Mouse (Mus musculus) erythroblast, embryonic 14.5 days (primary cell): Measurements from ENCODE around the gene Hoxb1.

Source experiments
- GATA1 ChIP-seq: IDR thresholded peaks from 2 replicates; pipeline ENCODE4 v1.6.1; 2012; ENCODE audit warnings: low read length, inconsistent platforms, mixed read lengths
- TAL1 ChIP-seq: IDR thresholded peaks from 3 replicates; pipeline ENCODE4 v1.6.1; 2012; ENCODE audit warnings: low read length, inconsistent platforms, mixed read lengths

DNA sequence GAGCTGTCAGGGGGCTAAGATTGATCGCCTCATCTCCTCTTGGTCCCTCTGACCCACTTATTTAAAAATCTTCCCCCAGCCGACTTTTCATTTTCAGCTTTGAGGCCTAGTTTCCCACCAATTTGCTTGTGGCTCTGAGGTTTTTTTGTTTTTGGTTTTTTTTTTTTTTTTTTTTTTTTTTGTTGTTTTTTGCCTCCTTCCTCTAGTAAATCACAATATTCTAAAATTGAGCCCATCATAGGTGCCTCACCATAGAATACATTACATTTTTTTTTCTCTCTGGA is 15.3 kb upstream of the Hoxb1 start, which contains the start of gene Hoxb2:
- TF ChIP-seq GATA1 (no peak), TAL1 (no peak)
